Comparison of ENCODE assay signal across 9 mouse cellular contexts in genomic region chr15:99284527-99285188, GRCm38 (mm10). TPM values are rescaled to one million over a fixed set of nuclear protein-coding genes. Genes with fewer than 3 reads are reported as not detected.
DNase-seq lines count a peak whose midpoint lies in the region; ATAC-seq lines count a peak whose summit lies in the region.
"Had no signal": no experiment of that assay in that cellular context is flagged by ENCODE, and none has a peak within 500 bp of the region (broad histone marks: within the 10 kb centered on the region; RNA-seq: fewer than 3 reads in every experiment).

No protein-coding gene starts in this region.

- H3K9me3 ChIP-seq in limb, embryonic 13.5 days, result no peaks in the 10 kb centered on the region
- H3K9me3 ChIP-seq in limb, embryonic 10.5 days (replicated peaks), result no peaks in the 10 kb centered on the region
- H3K9me3 ChIP-seq in liver, embryonic 12.5 days (replicated peaks), result no peaks in the 10 kb centered on the region
- no peaks in the 10 kb centered on the region for H3K9me3 ChIP-seq in hindbrain, embryonic 16.5 days (ENCODE audit: control insufficient read depth, low read length)
- H3K9me3 ChIP-seq: limb, embryonic 15.5 days had no signal

- DNase-seq in limb, embryonic 10.5 days (ENCODE audit: low spot score), result no peak
- DNase-seq in fibroblast of lung, adult 2 months (ENCODE audit: low read depth), result peak; percentile 27
- peak; percentile 36 for DNase-seq in splenic B cell, adult 2 months (ENCODE audit: low read depth, low spot score)
- DNase-seq in layer of hippocampus, adult 9-10 months (ENCODE audit: low spot score), result no peak
- no peak for DNase-seq in ovary, postnatal 36 days (ENCODE audit: low spot score)

- H3K4me3 ChIP-seq in limb, embryonic 13.5 days, result no peak overlapping the region
- no peak overlapping the region for H3K4me3 ChIP-seq in limb, embryonic 10.5 days
- H3K4me3 ChIP-seq in liver, embryonic 12.5 days, result no peak overlapping the region
- no peak overlapping the region for H3K4me3 ChIP-seq in hindbrain, embryonic 16.5 days (ENCODE audit: low read length)
- H3K4me3 ChIP-seq: limb, embryonic 15.5 days had no signal

- H3K27me3 ChIP-seq in limb, embryonic 13.5 days, result 0 out of 2 replicates have a peak, but pooled peaks cover 6% of the 10 kb centered on the region
- H3K27me3 ChIP-seq in limb, embryonic 10.5 days (ENCODE audit: low read depth, poor library complexity, severe bottlenecking), result 0 out of 2 replicates have a peak, but pooled peaks cover 3% of the 10 kb centered on the region
- H3K27me3 ChIP-seq in liver, embryonic 12.5 days (replicated peaks), result peaks cover 12% of the 10 kb centered on the region
- H3K27me3 ChIP-seq in splenic B cell, adult 2 months (ENCODE audit: control insufficient read depth, insufficient read depth, low read length, poor library complexity, severe bottlenecking), result no peaks in the 10 kb centered on the region
- H3K27me3 ChIP-seq in hindbrain, embryonic 16.5 days (replicated peaks; ENCODE audit: control insufficient read depth, insufficient read depth, low read length), result no peaks in the 10 kb centered on the region
- H3K27me3 ChIP-seq: limb, embryonic 15.5 days had no signal

- no peaks in the 10 kb centered on the region for H3K4me1 ChIP-seq in limb, embryonic 13.5 days
- H3K4me1 ChIP-seq in limb, embryonic 10.5 days, result peaks cover 10% of the 10 kb centered on the region; the same call in 1 of the 2 replicates
- H3K4me1 ChIP-seq in liver, embryonic 12.5 days, result peaks cover 22% of the 10 kb centered on the region
- H3K4me1 ChIP-seq in hindbrain, embryonic 16.5 days (ENCODE audit: control insufficient read depth, insufficient read depth, low read depth, low read length), result no peaks in the 10 kb centered on the region
- H3K4me1 ChIP-seq: limb, embryonic 15.5 days had no signal

- H3K9ac ChIP-seq in limb, embryonic 13.5 days, result no peak overlapping the region
- no peak overlapping the region for H3K9ac ChIP-seq in liver, embryonic 12.5 days
- no peak overlapping the region for H3K9ac ChIP-seq in hindbrain, embryonic 16.5 days (ENCODE audit: low read depth, low read length)
- H3K9ac ChIP-seq: limb, embryonic 15.5 days had no signal

- no peaks in the 10 kb centered on the region for H3K36me3 ChIP-seq in limb, embryonic 13.5 days
- no peaks in the 10 kb centered on the region for H3K36me3 ChIP-seq in limb, embryonic 10.5 days
- no peaks in the 10 kb centered on the region for H3K36me3 ChIP-seq in liver, embryonic 12.5 days
- H3K36me3 ChIP-seq in splenic B cell, adult 2 months (ENCODE audit: control insufficient read depth, insufficient read depth, low read length, poor library complexity, severe bottlenecking), result no peaks in the 10 kb centered on the region
- H3K36me3 ChIP-seq in hindbrain, embryonic 16.5 days (ENCODE audit: control insufficient read depth, insufficient read depth, low read length), result no peaks in the 10 kb centered on the region
- H3K36me3 ChIP-seq: limb, embryonic 15.5 days had no signal

- 34% methylated on average over 14 of the region's 14 CpGs for WGBS in limb, embryonic 13.5 days
- 38% methylated on average over 14 of the region's 14 CpGs for WGBS in limb, embryonic 10.5 days
- WGBS in liver, embryonic 12.5 days (ENCODE audit: insufficient replicate concordance), result 16% methylated on average over 14 of the region's 14 CpGs
- WGBS in hindbrain, embryonic 16.5 days, result 52% methylated on average over 14 of the region's 14 CpGs

- no peak overlapping the region for H3K4me2 ChIP-seq in limb, embryonic 13.5 days (replicated peaks)
- H3K4me2 ChIP-seq in liver, embryonic 12.5 days, result peak overlapping the region; percentile 47
- no peak overlapping the region for H3K4me2 ChIP-seq in hindbrain, embryonic 16.5 days (ENCODE audit: low read length)
- H3K4me2 ChIP-seq: limb, embryonic 15.5 days had no signal

- no peak overlapping the region for H3K27ac ChIP-seq in limb, embryonic 13.5 days
- no peak overlapping the region for H3K27ac ChIP-seq in limb, embryonic 10.5 days
- peak overlapping the region; percentile 59 for H3K27ac ChIP-seq in liver, embryonic 12.5 days
- H3K27ac ChIP-seq in hindbrain, embryonic 16.5 days (ENCODE audit: low read depth, low read length), result no peak overlapping the region
- H3K27ac ChIP-seq: limb, embryonic 15.5 days had no signal

- 0 out of 2 replicates have a peak, but pooled peaks have one; percentile 28 for ATAC-seq in limb, embryonic 13.5 days (ENCODE audit: low FRiP score, low read depth)
- ATAC-seq in liver, embryonic 12.5 days, result peak; percentile 68
- ATAC-seq in hindbrain, embryonic 16.5 days, result no peak

RNA-seq across cellular contexts. Expression of gene Prpf40b, which starts 10.2 kb away (rescaled TPM):
- 77.6 and 80.3 TPM in 2 replicates for polyA plus RNA-seq in limb, embryonic 13.5 days (2015; fragmentation: Nextera tagmentation; extraction: Ambion mirVana)
- polyA plus RNA-seq in limb, embryonic 10.5 days (2016; fragmentation: Nextera tagmentation; extraction: Ambion mirVana), result 59.3 and 71.2 TPM in 2 replicates
- 13.8 and 15.5 TPM in 2 replicates for polyA plus RNA-seq in liver, embryonic 12.5 days (2016; fragmentation: Nextera tagmentation; extraction: Ambion mirVana)
- 114 and 117 TPM in 2 replicates for polyA plus RNA-seq in hindbrain, embryonic 16.5 days (2015; fragmentation: Nextera tagmentation; extraction: Ambion mirVana)

RNA-seq across cellular contexts. Expression of gene Fam186b, which starts 11.0 kb away (rescaled TPM):
- polyA plus RNA-seq in limb, embryonic 13.5 days (2015; fragmentation: Nextera tagmentation; extraction: Ambion mirVana), result 0.15 and 0.36 TPM in 2 replicates
- polyA plus RNA-seq in limb, embryonic 10.5 days (2016; fragmentation: Nextera tagmentation; extraction: Ambion mirVana), result 0.21 and 0.29 TPM in 2 replicates
- 0.06 TPM in 2 replicates for polyA plus RNA-seq in liver, embryonic 12.5 days (2016; fragmentation: Nextera tagmentation; extraction: Ambion mirVana)
- 0.85 and 1.2 TPM in 2 replicates for polyA plus RNA-seq in hindbrain, embryonic 16.5 days (2015; fragmentation: Nextera tagmentation; extraction: Ambion mirVana)

RNA-seq across cellular contexts. Expression of gene Mcrs1, which starts 32.9 kb away (rescaled TPM):
- 143 and 144 TPM in 2 replicates for polyA plus RNA-seq in limb, embryonic 13.5 days (2015; fragmentation: Nextera tagmentation; extraction: Ambion mirVana)
- 180 and 190 TPM in 2 replicates for polyA plus RNA-seq in limb, embryonic 10.5 days (2016; fragmentation: Nextera tagmentation; extraction: Ambion mirVana)
- polyA plus RNA-seq in liver, embryonic 12.5 days (2016; fragmentation: Nextera tagmentation; extraction: Ambion mirVana), result 71.8 and 77.0 TPM in 2 replicates
- 204 and 215 TPM in 2 replicates for polyA plus RNA-seq in hindbrain, embryonic 16.5 days (2015; fragmentation: Nextera tagmentation; extraction: Ambion mirVana)

RNA-seq across cellular contexts. Expression of gene Kcnh3, which starts 60.0 kb away (rescaled TPM):
- 0.28 and 0.37 TPM in 2 replicates for polyA plus RNA-seq in limb, embryonic 13.5 days (2015; fragmentation: Nextera tagmentation; extraction: Ambion mirVana)
- 0.15 TPM in 1 of 2 replicates, not detected in the other for polyA plus RNA-seq in limb, embryonic 10.5 days (2016; fragmentation: Nextera tagmentation; extraction: Ambion mirVana)
- polyA plus RNA-seq in liver, embryonic 12.5 days (2016; fragmentation: Nextera tagmentation; extraction: Ambion mirVana), result 0.10 TPM in 1 of 2 replicates, not detected in the other
- polyA plus RNA-seq in hindbrain, embryonic 16.5 days (2015; fragmentation: Nextera tagmentation; extraction: Ambion mirVana), result 1.1 TPM in 2 replicates

Comparison
In these comparisons a context has a peak if more than half of its experiments do, and no peak if none do; other contexts are left out.
1. DNase-seq: peak in fibroblast of lung, adult 2 months (single experiment) and splenic B cell, adult 2 months (single experiment); none in limb, embryonic 10.5 days (single experiment), layer of hippocampus, adult 9-10 months (single experiment) and ovary, postnatal 36 days (single experiment).